Mouse (Mus musculus) urinary bladder, postnatal 10 days (tissue): ENCODE results near the gene Gadd45gip1.

ENCODE experiments used
- DNase-seq: peaks from one replicate; pipeline ENCODE4 v3.0.0; 2022; ENCODE audit warnings: low spot score

Gadd45gip1 gene

GRCm38 (mm10) chr8:84847684-84848435 lies 16.5 kb downstream of the Gadd45gip1 start:
- DNase-seq: no peak

DNA sequence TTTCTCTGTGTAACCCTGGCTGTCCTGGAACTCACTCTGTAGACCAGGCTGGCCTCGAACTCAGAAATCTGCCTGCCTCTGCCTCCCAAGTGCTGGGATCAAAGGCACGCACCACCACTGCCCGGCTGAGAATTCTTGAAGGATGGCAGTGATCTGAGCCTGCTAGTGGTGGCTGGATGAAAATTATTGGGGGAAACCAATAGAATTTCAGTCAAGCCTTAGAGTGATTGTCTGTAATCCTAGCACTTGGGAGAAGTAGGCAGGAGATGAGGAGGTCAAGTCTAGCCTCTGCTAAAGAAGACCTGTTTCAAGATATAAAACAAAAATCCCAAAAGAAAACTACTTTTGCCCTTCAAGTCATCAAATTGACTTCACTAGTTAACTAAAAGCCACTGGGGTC lies 25.1 kb downstream of the Gadd45gip1 start:
- DNase-seq: no peak

GRCm38 (mm10) chr8:84856864-84857441 lies 25.6 kb downstream of the Gadd45gip1 start, which contains the start of gene Farsa:
Gene Farsa (plus strand): TSS chr8:84856989.
- peak; percentile 71 for DNase-seq

DNA sequence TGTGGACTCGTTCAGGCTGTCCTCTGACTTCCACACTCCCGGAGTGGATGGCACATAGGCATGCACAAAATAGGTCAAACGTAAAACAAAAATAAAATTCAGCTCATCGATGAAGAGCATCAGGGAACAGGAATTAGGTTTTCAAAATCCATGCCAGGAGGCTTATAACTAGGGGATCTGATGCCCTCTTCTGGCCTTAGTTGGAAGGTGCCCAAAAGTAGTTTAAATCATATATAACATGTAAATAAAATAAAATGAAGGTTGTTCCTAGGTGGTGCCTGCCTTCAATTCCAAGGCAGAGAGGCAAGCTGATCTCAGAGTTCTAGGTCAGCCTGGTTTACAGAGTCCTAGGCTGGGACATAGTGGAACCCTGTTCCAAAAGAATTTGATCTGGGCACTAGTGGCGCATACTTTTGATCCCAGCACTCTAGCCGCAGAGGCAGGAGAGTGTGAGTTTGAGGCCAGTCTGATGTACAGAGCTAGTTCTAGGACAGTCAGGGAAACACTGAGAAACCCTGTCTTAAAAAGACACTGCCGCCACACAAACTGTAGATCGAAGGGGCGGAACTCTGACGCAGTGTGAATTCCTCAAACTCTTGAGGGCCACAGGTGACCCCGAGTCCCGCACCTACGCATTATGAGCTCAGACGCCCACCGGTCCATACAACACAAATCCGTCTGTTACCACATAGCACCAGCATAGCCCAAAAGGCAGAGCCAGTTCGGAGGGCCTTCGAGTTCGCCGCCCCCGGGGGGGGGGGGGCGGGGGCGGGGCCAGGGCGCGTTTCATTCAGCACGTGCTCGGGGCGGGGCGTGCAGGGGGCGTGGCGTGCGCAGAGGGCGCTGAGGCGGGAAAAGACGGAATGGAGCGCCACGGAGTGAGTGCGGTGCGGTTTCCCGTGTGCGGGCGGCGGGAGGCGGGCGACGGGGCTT lies 40.3 kb downstream of the Gadd45gip1 start, which contains the start of gene Syce2:
Syce2 (plus strand) TSS at position 736 of the 933 bp plus-strand sequence.
- DNase-seq: no peak

- DNase-seq: no peak
Measured at GRCm38 (mm10) chr8:84872309-84872965, 41.1 kb downstream of the Gadd45gip1 start.

GRCm38 (mm10) chr8:84873016-84873415 lies 41.7 kb downstream of the Gadd45gip1 start:
- no peak for DNase-seq

- DNase-seq: no peak
Measured at GRCm38 (mm10) chr8:84874339-84874738, 43.0 kb downstream of the Gadd45gip1 start.

DNA sequence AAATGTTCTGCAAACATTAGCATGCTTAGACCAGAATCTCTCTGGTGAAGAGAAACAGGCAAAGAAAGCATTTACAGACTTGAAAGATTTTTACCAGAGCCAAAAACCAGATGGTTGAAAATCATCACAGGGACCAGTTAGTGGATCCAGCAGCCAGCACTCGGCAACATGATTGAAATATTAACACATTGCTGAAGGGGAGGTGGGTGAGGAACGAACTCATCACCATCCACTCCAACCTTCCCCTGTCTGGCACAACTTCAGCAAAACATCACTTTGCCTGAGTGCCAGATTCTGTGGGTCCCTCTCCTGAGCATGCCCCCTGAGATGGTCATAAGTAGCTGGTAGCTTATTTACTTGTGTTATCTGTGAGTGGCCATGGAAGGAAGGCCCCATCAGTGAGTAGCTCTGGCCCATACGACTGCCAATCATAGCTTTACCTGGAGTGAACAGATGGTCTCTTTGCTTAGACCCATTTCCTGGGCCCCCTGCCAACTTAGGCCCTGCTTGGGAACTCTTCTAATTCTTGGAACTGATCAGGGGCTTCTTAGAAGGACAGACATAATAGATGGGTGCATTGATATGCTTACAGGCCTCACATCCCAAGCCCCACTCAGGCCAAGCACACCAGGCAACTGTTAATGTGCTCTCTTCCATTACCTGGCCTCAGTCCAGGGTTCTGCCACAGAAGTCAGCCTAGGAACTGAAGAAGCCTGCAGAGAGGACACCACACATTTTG lies 46.1 kb downstream of the Gadd45gip1 start:
- no peak for DNase-seq

GRCm38 (mm10) chr8:84878915-84879314 lies 47.6 kb downstream of the Gadd45gip1 start:
- DNase-seq: no peak

- no peak for DNase-seq
Measured at GRCm38 (mm10) chr8:84884728-84885127, 53.4 kb downstream of the Gadd45gip1 start.
